Mouse (Mus musculus) myocyte (in vitro differentiated cells): ENCODE measurements at regions not wholly inside any gene's neighbourhood (a gene's known extent, or its start where the extent isn't known, plus 50 kb on each side); places are given as distances from the start of the nearest gene placed in this dataset.

Experiments used
- H3K27me3 ChIP-seq: one replicate; pipeline ENCODE4 v1.6.1; 2011; ENCODE audit not compliant: control insufficient read depth, insufficient read depth, insufficient read length
- H3K36me3 ChIP-seq: one replicate; pipeline ENCODE4 v1.6.1; 2011; ENCODE audit not compliant: control insufficient read depth, insufficient read depth
- H3K4me2 ChIP-seq: one replicate; pipeline ENCODE4 v1.6.1; 2011; ENCODE audit warnings: low read depth, control low read depth
- H3K4me3 ChIP-seq: one replicate; pipeline ENCODE4 v1.5.1; 2011; ENCODE audit warnings: mild to moderate bottlenecking, control low read depth, moderate library complexity
- H3K79me2 ChIP-seq: one replicate; pipeline ENCODE4 v1.6.1; 2011; ENCODE audit not compliant: control insufficient read depth, insufficient read depth
- H3ac ChIP-seq: one replicate; pipeline ENCODE4 v1.6.1; 2011; ENCODE audit not compliant: control insufficient read depth, insufficient read length
- CEBPB ChIP-seq: IDR thresholded peaks from 2 replicates; pipeline ENCODE4 v1.6.1; 2011; ENCODE audit warnings: mild to moderate bottlenecking, moderate library complexity; ENCODE audit not compliant: poor library complexity, insufficient read depth, severe bottlenecking
- E2F4 ChIP-seq: IDR thresholded peaks from one replicate; pipeline ENCODE4 v1.6.1; 2011; ENCODE audit warnings: mild to moderate bottlenecking, control low read depth, moderate library complexity; ENCODE audit not compliant: insufficient read depth
- MAX ChIP-seq: IDR thresholded peaks from one replicate; pipeline ENCODE4 v1.6.1; 2011; ENCODE audit warnings: low read depth, mild to moderate bottlenecking, control low read depth
- MYOD1 ChIP-seq, 3 experiments: IDR thresholded peaks; one replicate each; pipeline ENCODE4 v1.6.1; 2011; ENCODE audit warnings: control low read depth in 2 of 3, low read depth in 2 of 3, mild to moderate bottlenecking in 2 of 3, moderate library complexity in 1 of 3; ENCODE audit not compliant: insufficient read length in 2 of 3, control insufficient read depth in 1 of 3
- MYOG ChIP-seq, 3 experiments: IDR thresholded peaks; one replicate each; pipeline ENCODE4 v1.6.1; 2011; ENCODE audit warnings: control low read depth in 2 of 3, low read depth in 2 of 3, mild to moderate bottlenecking in 2 of 3; ENCODE audit not compliant: insufficient read length in 2 of 3, control insufficient read depth in 1 of 3, insufficient read depth in 1 of 3
- POLR2A ChIP-seq: IDR thresholded peaks from one replicate; pipeline ENCODE4 v1.6.1; 2011; ENCODE audit warnings: low read depth, mild to moderate bottlenecking, control low read depth, moderate library complexity; ENCODE audit not compliant: insufficient read length
- POLR2AphosphoS2 ChIP-seq: IDR thresholded peaks from one replicate; pipeline ENCODE4 v1.6.1; 2011; ENCODE audit warnings: low read depth, control low read depth; ENCODE audit not compliant: insufficient read length
- REST ChIP-seq: IDR thresholded peaks from one replicate; pipeline ENCODE4 v1.6.1; 2011; ENCODE audit warnings: mild to moderate bottlenecking, control low read depth, moderate library complexity; ENCODE audit not compliant: insufficient read depth, insufficient read length
- SRF ChIP-seq: IDR thresholded peaks from one replicate; pipeline ENCODE4 v1.6.1; 2011; ENCODE audit warnings: low read depth; ENCODE audit not compliant: control insufficient read depth, insufficient read length
- TCF12 ChIP-seq: IDR thresholded peaks from one replicate; pipeline ENCODE4 v1.6.1; 2011; ENCODE audit warnings: mild to moderate bottlenecking, control low read depth; ENCODE audit not compliant: poor library complexity, insufficient read depth, severe bottlenecking
- TCF3 ChIP-seq: IDR thresholded peaks from one replicate; pipeline ENCODE4 v1.6.1; 2011; ENCODE audit warnings: low read depth, control low read depth; ENCODE audit not compliant: insufficient read length
- USF1 ChIP-seq: IDR thresholded peaks from one replicate; pipeline ENCODE4 v1.6.1; 2011; ENCODE audit warnings: low read depth, mild to moderate bottlenecking, control low read depth, moderate library complexity

GRCm38 (mm10) chr4:46257061-46257795 lies 61.1 kb upstream of the Xpa start:
- H3K4me3 ChIP-seq, result no peak overlapping the region

DNA sequence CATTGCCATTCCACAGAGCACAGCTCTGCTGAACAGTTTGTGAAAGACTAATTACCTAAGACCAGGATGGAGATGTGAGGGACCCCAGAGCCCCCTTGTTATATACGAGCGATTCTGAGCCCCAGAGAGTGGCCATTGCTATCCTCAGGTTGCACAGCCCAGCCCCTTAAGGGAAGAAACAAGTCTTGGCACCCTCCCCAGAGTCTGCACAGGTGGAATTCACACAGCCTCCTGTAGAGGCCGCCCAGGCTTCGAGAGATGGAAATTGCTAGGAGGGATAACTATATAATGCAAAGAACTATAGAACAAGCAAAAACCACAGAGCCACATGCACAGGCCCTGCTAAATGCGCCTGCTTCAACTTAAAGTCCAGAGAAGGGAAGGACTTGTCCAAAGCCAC lies 62.7 kb upstream of the Xpa start:
- H3K4me2 ChIP-seq, result no peak overlapping the region
- H3K27me3 ChIP-seq, result peaks cover 34% of the 10 kb centered on the region
- TF ChIP-seq TCF12, result no peak
- TF ChIP-seq SRF, result no peak
- TF ChIP-seq TCF3, result no peak
- no peak for TF ChIP-seq MAX
- TF ChIP-seq MYOD1 (IDR thresholded peaks at IDR 0.05; ENCODE audit: control insufficient read depth in 1 of 3, insufficient read length in 2 of 3, low read depth in 2 of 3), result no peak
- no peak for TF ChIP-seq REST
- TF ChIP-seq MYOG (IDR thresholded peaks at IDR 0.05; ENCODE audit: control insufficient read depth in 1 of 3, insufficient read depth in 1 of 3, insufficient read length in 2 of 3, low read depth in 2 of 3), result no peak
- no peak for TF ChIP-seq CEBPB
- H3K36me3 ChIP-seq, result no peaks in the 10 kb centered on the region
- H3K4me3 ChIP-seq, result no peak overlapping the region
- H3K79me2 ChIP-seq, result no peaks in the 10 kb centered on the region
- H3ac ChIP-seq, result no peak overlapping the region

More at GRCm38 (mm10) chr4:46257061-46257795, 61.1 kb upstream of the Xpa start:
- H3K4me2 ChIP-seq, result no peak overlapping the region
- no peaks in the 10 kb centered on the region for H3K36me3 ChIP-seq
- no peak overlapping the region for H3ac ChIP-seq
- H3K27me3 ChIP-seq, result peaks cover 26% of the 10 kb centered on the region
- H3K79me2 ChIP-seq, result no peaks in the 10 kb centered on the region
- TF ChIP-seq E2F4, result no peak
- no peak for TF ChIP-seq POLR2A
- no peak for TF ChIP-seq SRF
- no peak for TF ChIP-seq CEBPB
- TF ChIP-seq TCF3, result no peak
- TF ChIP-seq MYOG (IDR thresholded peaks at IDR 0.05; ENCODE audit: control insufficient read depth in 1 of 3, insufficient read depth in 1 of 3, insufficient read length in 2 of 3, low read depth in 2 of 3), result no peak
- no peak for TF ChIP-seq TCF12
- TF ChIP-seq MAX, result no peak
- no peak for TF ChIP-seq MYOD1 (IDR thresholded peaks at IDR 0.05; ENCODE audit: control insufficient read depth in 1 of 3, insufficient read length in 2 of 3, low read depth in 2 of 3)
- TF ChIP-seq USF1, result no peak
- TF ChIP-seq POLR2AphosphoS2, result no peak

GRCm38 (mm10) chr4:46268564-46269247 lies 72.6 kb upstream of the Xpa start:
- Histone ChIP-seq H3K27me3 (peaks cover 13% of the 10 kb centered on the region), H3ac (no peak overlapping the region)

DNA sequence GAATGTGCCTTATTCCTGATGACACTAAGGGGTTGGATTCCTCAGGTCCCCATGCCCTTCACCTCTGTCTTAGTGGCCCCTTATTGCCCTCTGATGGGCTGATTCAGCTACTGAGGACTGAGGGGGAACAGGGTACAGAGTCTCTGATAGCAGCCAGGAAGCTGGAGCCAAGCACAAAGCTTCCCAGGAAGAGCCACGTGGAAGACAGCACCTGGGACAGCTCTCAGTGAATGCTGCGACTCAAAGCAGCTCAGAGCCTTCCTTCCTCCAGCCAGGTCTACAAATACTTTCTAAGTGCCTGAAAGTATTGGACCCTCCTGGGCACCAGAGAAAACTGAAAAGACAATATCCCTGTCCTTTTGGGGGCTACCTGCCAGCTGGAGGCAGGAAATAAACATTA lies 72.3 kb upstream of the Foxe1 start:
- no peak overlapping the region for H3K4me2 ChIP-seq
- H3K79me2 ChIP-seq, result no peaks in the 10 kb centered on the region
- no peaks in the 10 kb centered on the region for H3K36me3 ChIP-seq
- H3K4me3 ChIP-seq, result no peak overlapping the region
- TF ChIP-seq MYOG (IDR thresholded peaks at IDR 0.05; ENCODE audit: control insufficient read depth in 1 of 3, insufficient read depth in 1 of 3, insufficient read length in 2 of 3, low read depth in 2 of 3) (no peak), REST (peak; percentile 15)
- H3ac ChIP-seq, result no peak overlapping the region
- peaks cover 17% of the 10 kb centered on the region for H3K27me3 ChIP-seq

More at GRCm38 (mm10) chr4:46268564-46269247, 72.6 kb upstream of the Xpa start:
- no peak overlapping the region for H3K4me3 ChIP-seq
- H3K79me2 ChIP-seq, result no peaks in the 10 kb centered on the region
- no peak overlapping the region for H3K4me2 ChIP-seq
- no peaks in the 10 kb centered on the region for H3K36me3 ChIP-seq
- TF ChIP-seq MYOG (IDR thresholded peaks at IDR 0.05; ENCODE audit: control insufficient read depth in 1 of 3, insufficient read depth in 1 of 3, insufficient read length in 2 of 3, low read depth in 2 of 3) (no peak), TCF3 (no peak), REST (no peak), USF1 (no peak), CEBPB (no peak), TCF12 (no peak), E2F4 (no peak), POLR2AphosphoS2 (no peak), SRF (no peak), POLR2A (no peak), MYOD1 (IDR thresholded peaks at IDR 0.05; ENCODE audit: control insufficient read depth in 1 of 3, insufficient read length in 2 of 3, low read depth in 2 of 3) (no peak), MAX (no peak)

GRCm38 (mm10) chr4:46275773-46276172 lies 67.6 kb upstream of the Foxe1 start:
- no peaks in the 10 kb centered on the region for H3K79me2 ChIP-seq
- no peak overlapping the region for H3ac ChIP-seq
- H3K4me3 ChIP-seq, result no peak overlapping the region
- TF ChIP-seq SRF, result no peak
- no peak for TF ChIP-seq POLR2AphosphoS2
- TF ChIP-seq MYOG (IDR thresholded peaks at IDR 0.05; ENCODE audit: control insufficient read depth in 1 of 3, insufficient read depth in 1 of 3, insufficient read length in 2 of 3, low read depth in 2 of 3), result no peak
- TF ChIP-seq USF1, result no peak
- no peak for TF ChIP-seq CEBPB
- no peak for TF ChIP-seq MYOD1 (IDR thresholded peaks at IDR 0.05; ENCODE audit: control insufficient read depth in 1 of 3, insufficient read length in 2 of 3, low read depth in 2 of 3)
- TF ChIP-seq TCF12, result no peak
- TF ChIP-seq REST, result no peak
- TF ChIP-seq E2F4, result no peak
- no peak for TF ChIP-seq MAX
- TF ChIP-seq TCF3, result no peak
- TF ChIP-seq POLR2A, result no peak
- H3K36me3 ChIP-seq, result no peaks in the 10 kb centered on the region
- no peak overlapping the region for H3K4me2 ChIP-seq
- H3K27me3 ChIP-seq, result peaks cover 22% of the 10 kb centered on the region
